Mouse (Mus musculus): Measurements from ENCODE around the gene Tomm70a. TPM values are rescaled to one million over a fixed set of nuclear protein-coding genes. Genes with fewer than 3 reads are reported as not detected.

Gene Tomm70a
- total and polyA plus RNA-seq, 3 experiments = 66.0 to 147 (median 91.1) TPM

GRCm38 (mm10) chr16:57190390-57190789 lies 68.9 kb downstream of the Tomm70a start:
- H3K9me3 ChIP-seq (replicated peaks) = no peaks in the 10 kb centered on the region
- peaks cover 49% of the 10 kb centered on the region for H3K36me3 ChIP-seq (replicated peaks)
- no peak for ATAC-seq (ENCODE audit: extremely low read depth, insufficient number of reproducible peaks, low FRiP score, poor library complexity, severe bottlenecking)
- DNase-seq (ENCODE audit: low spot score) = no peak
- H3K4me1 ChIP-seq (ENCODE audit: insufficient read depth, low read depth, low read length) = peaks cover 2% of the 10 kb centered on the region
- H3K27me3 ChIP-seq (ENCODE audit: insufficient read depth, low read length) = no peaks in the 10 kb centered on the region
- no peak for TF ChIP-seq POLR2AphosphoS5 (IDR thresholded peaks at IDR 0.05; ENCODE audit: insufficient replicate concordance, low read depth, low read length)
- TF ChIP-seq GATA2 (IDR thresholded peaks at IDR 0.05; ENCODE audit: borderline replicate concordance, low read depth, low read length) = no peak
- TF ChIP-seq CTCF (IDR thresholded peaks at IDR 0.05; ENCODE audit: low read depth, low read length) = no peak
- TF ChIP-seq TAL1 (conservative IDR thresholded peaks at IDR 0.05; ENCODE audit: low read depth, low read length) = no peak
- no peak for TF ChIP-seq GATA1 (IDR thresholded peaks at IDR 0.05; ENCODE audit: borderline replicate concordance, low read length)
- H3K4me3 ChIP-seq (ENCODE audit: low read depth, low read length) = no peak overlapping the region

- ATAC-seq (ENCODE audit: extremely low read depth, insufficient number of reproducible peaks, low FRiP score, poor library complexity, severe bottlenecking) (no peak), DNase-seq (ENCODE audit: low spot score) (no peak)
- Histone ChIP-seq H3K27me3 (ENCODE audit: insufficient read depth, low read length) (no peaks in the 10 kb centered on the region), H3K4me1 (ENCODE audit: insufficient read depth, low read depth, low read length) (peaks cover 2% of the 10 kb centered on the region), H3K4me3 (ENCODE audit: low read depth, low read length) (no peak overlapping the region), H3K36me3 (replicated peaks) (peaks cover 44% of the 10 kb centered on the region), H3K9me3 (replicated peaks) (no peaks in the 10 kb centered on the region)
- TF ChIP-seq POLR2AphosphoS5 (IDR thresholded peaks at IDR 0.05; ENCODE audit: insufficient replicate concordance, low read depth, low read length) (no peak), GATA2 (IDR thresholded peaks at IDR 0.05; ENCODE audit: borderline replicate concordance, low read depth, low read length) (no peak), CTCF (IDR thresholded peaks at IDR 0.05; ENCODE audit: low read depth, low read length) (no peak), GATA1 (IDR thresholded peaks at IDR 0.05; ENCODE audit: borderline replicate concordance, low read length) (no peak), TAL1 (conservative IDR thresholded peaks at IDR 0.05; ENCODE audit: low read depth, low read length) (no peak)
Measured at GRCm38 (mm10) chr16:57191214-57191613, 69.7 kb downstream of the Tomm70a start.

- no peak for DNase-seq (ENCODE audit: low spot score)
- ATAC-seq (ENCODE audit: extremely low read depth, insufficient number of reproducible peaks, low FRiP score, poor library complexity, severe bottlenecking) = no peak
- H3K36me3 ChIP-seq (replicated peaks) = peaks cover 53% of the 10 kb centered on the region
Measured at GRCm38 (mm10) chr16:57196590-57196989, 75.1 kb downstream of the Tomm70a start.

GRCm38 (mm10) chr16:57197281-57197680 lies 75.8 kb downstream of the Tomm70a start:
- no peak for DNase-seq (ENCODE audit: low spot score)
- H3K27me3 ChIP-seq (ENCODE audit: insufficient read depth, low read length) = no peaks in the 10 kb centered on the region
- ATAC-seq (ENCODE audit: extremely low read depth, insufficient number of reproducible peaks, low FRiP score, poor library complexity, severe bottlenecking) = no peak
- peaks cover 47% of the 10 kb centered on the region for H3K36me3 ChIP-seq (replicated peaks)
- H3K4me1 ChIP-seq (ENCODE audit: insufficient read depth, low read depth, low read length) = no peaks in the 10 kb centered on the region
- H3K4me3 ChIP-seq (ENCODE audit: low read depth, low read length) = no peak overlapping the region
- H3K9me3 ChIP-seq (replicated peaks) = no peaks in the 10 kb centered on the region
- TF ChIP-seq TAL1 (conservative IDR thresholded peaks at IDR 0.05; ENCODE audit: low read depth, low read length) = no peak
- no peak for TF ChIP-seq GATA2 (IDR thresholded peaks at IDR 0.05; ENCODE audit: borderline replicate concordance, low read depth, low read length)
- TF ChIP-seq POLR2AphosphoS5 (IDR thresholded peaks at IDR 0.05; ENCODE audit: insufficient replicate concordance, low read depth, low read length) = no peak
- no peak for TF ChIP-seq CTCF (IDR thresholded peaks at IDR 0.05; ENCODE audit: low read depth, low read length)
- TF ChIP-seq GATA1 (IDR thresholded peaks at IDR 0.05; ENCODE audit: borderline replicate concordance, low read length) = no peak

More at GRCm38 (mm10) chr16:57196590-57196989, 75.1 kb downstream of the Tomm70a start:
- no peak for TF ChIP-seq POLR2AphosphoS5 (IDR thresholded peaks at IDR 0.05; ENCODE audit: insufficient replicate concordance, low read depth, low read length)
- no peak for TF ChIP-seq TAL1 (conservative IDR thresholded peaks at IDR 0.05; ENCODE audit: low read depth, low read length)
- TF ChIP-seq GATA2 (IDR thresholded peaks at IDR 0.05; ENCODE audit: borderline replicate concordance, low read depth, low read length) = no peak
- Histone ChIP-seq H3K27me3 (ENCODE audit: insufficient read depth, low read length) (no peaks in the 10 kb centered on the region), H3K9me3 (replicated peaks) (no peaks in the 10 kb centered on the region), H3K4me3 (ENCODE audit: low read depth, low read length) (no peak overlapping the region), H3K4me1 (ENCODE audit: insufficient read depth, low read depth, low read length) (no peaks in the 10 kb centered on the region)

Other genes starting within 250 kb of the Tomm70a start
- gene Tmem45a, start 235.5 kb upstream of the Tomm70a start, total RNA-seq (2014; fragmentation: Nextera tagmentation) = not detected in 2 replicates
- gene Tmem45a, start 235.5 kb upstream of the Tomm70a start, total RNA-seq (2017) = 0.12 and 0.44 TPM in 2 replicates
- not detected in 2 replicates for gene Tmem45a, start 235.5 kb upstream of the Tomm70a start, polyA plus RNA-seq (2012)
- not detected in 2 replicates for gene Lnp1, start 193.6 kb upstream of the Tomm70a start, total RNA-seq (2014; fragmentation: Nextera tagmentation)
- gene Lnp1, start 193.6 kb upstream of the Tomm70a start, total RNA-seq (2017) = not detected in 2 replicates
- not detected in 2 replicates for gene Lnp1, start 193.6 kb upstream of the Tomm70a start, polyA plus RNA-seq (2012)
- not detected in 2 replicates for gene Tmem45a2, start 50.3 kb upstream of the Tomm70a start, total RNA-seq (2014; fragmentation: Nextera tagmentation)
- 0.16 TPM in 1 of 2 replicates, not detected in the other for gene Tmem45a2, start 50.3 kb upstream of the Tomm70a start, total RNA-seq (2017)
- gene Tmem45a2, start 50.3 kb upstream of the Tomm70a start, polyA plus RNA-seq (2012) = not detected in 2 replicates
- gene Nit2, start 45.6 kb downstream of the Tomm70a start, total RNA-seq (2014; fragmentation: Nextera tagmentation) = 33.2 and 41.0 TPM in 2 replicates
- gene Nit2, start 45.6 kb downstream of the Tomm70a start, total RNA-seq (2017) = 38.6 and 39.6 TPM in 2 replicates
- gene Nit2, start 45.6 kb downstream of the Tomm70a start, polyA plus RNA-seq (2012) = 1.9 and 6.1 TPM in 2 replicates
- 60.5 and 61.8 TPM in 2 replicates for gene Tbc1d23, start 109.8 kb downstream of the Tomm70a start, total RNA-seq (2014; fragmentation: Nextera tagmentation)
- 42.9 and 47.1 TPM in 2 replicates for gene Tbc1d23, start 109.8 kb downstream of the Tomm70a start, total RNA-seq (2017)
- gene Tbc1d23, start 109.8 kb downstream of the Tomm70a start, polyA plus RNA-seq (2012) = 0.64 and 0.68 TPM in 2 replicates
- gene Tmem30c, start 171.2 kb downstream of the Tomm70a start, total RNA-seq (2014; fragmentation: Nextera tagmentation) = not detected in 2 replicates
- gene Tmem30c, start 171.2 kb downstream of the Tomm70a start, total RNA-seq (2017) = 0.33 TPM in 1 of 2 replicates, not detected in the other
- gene Tmem30c, start 171.2 kb downstream of the Tomm70a start, polyA plus RNA-seq (2012) = not detected in 2 replicates
- not detected in 2 replicates for gene Filip1l, start 231.4 kb downstream of the Tomm70a start, total RNA-seq (2014; fragmentation: Nextera tagmentation)
- gene Filip1l, start 231.4 kb downstream of the Tomm70a start, total RNA-seq (2017) = 0.22 and 0.23 TPM in 2 replicates
- 0.01 TPM in 1 of 2 replicates, not detected in the other for gene Filip1l, start 231.4 kb downstream of the Tomm70a start, polyA plus RNA-seq (2012)